Mouse (Mus musculus): ENCODE measurements around the gene Tmprss9.

The Tmprss9 gene

GRCm38 (mm10) chr10:80917779-80918434 is 46.3 kb downstream of the Tmprss9 start, which contains the start of gene Lmnb2:
Gene Lmnb2, minus strand, starts transcription at chr10:80918245.
- DNase-seq: peak; percentile 85

- no peak for DNase-seq
These were observed 50.3 kb downstream of the Tmprss9 start for GRCm38 (mm10) chr10:80921923-80922322.

- no peak for DNase-seq
These were observed 53.8 kb downstream of the Tmprss9 start for GRCm38 (mm10) chr10:80925472-80925871.

GRCm38 (mm10) chr10:80928586-80929298 is 57.1 kb downstream of the Tmprss9 start:
- peak; percentile 90 for DNase-seq

- DNase-seq: peak; percentile 98
These were observed 57.9 kb downstream of the Tmprss9 start, which contains the start of gene Gadd45b for GRCm38 (mm10) chr10:80929299-80930226. Gene Gadd45b, plus strand, starts transcription at chr10:80930073.

- DNase-seq: peak; percentile 62
These were observed 58.9 kb downstream of the Tmprss9 start for GRCm38 (mm10) chr10:80930361-80931152.

- DNase-seq: no peak
These were observed 59.6 kb downstream of the Tmprss9 start for GRCm38 (mm10) chr10:80931153-80931671.

- no peak for DNase-seq
These were observed 60.0 kb downstream of the Tmprss9 start for GRCm38 (mm10) chr10:80931695-80932094.

- DNase-seq: no peak
These were observed 60.6 kb downstream of the Tmprss9 start for GRCm38 (mm10) chr10:80932206-80932605.

GRCm38 (mm10) chr10:80932700-80933420 is 61.2 kb downstream of the Tmprss9 start:
- no peak for DNase-seq

GRCm38 (mm10) chr10:80933421-80933979 is 61.9 kb downstream of the Tmprss9 start:
- DNase-seq: no peak

GRCm38 (mm10) chr10:80934136-80934985 is 62.7 kb downstream of the Tmprss9 start:
- DNase-seq: no peak

GRCm38 (mm10) chr10:80935241-80935640 is 63.6 kb downstream of the Tmprss9 start:
- no peak for DNase-seq

GRCm38 (mm10) chr10:80935698-80936097 is 64.0 kb downstream of the Tmprss9 start:
- no peak for DNase-seq

GRCm38 (mm10) chr10:80936135-80936809 is 64.6 kb downstream of the Tmprss9 start:
- peak; percentile 46 for DNase-seq

GRCm38 (mm10) chr10:80936810-80937164 is 65.1 kb downstream of the Tmprss9 start:
- no peak for DNase-seq

GRCm38 (mm10) chr10:80937646-80938045 is 66.0 kb downstream of the Tmprss9 start:
- DNase-seq: no peak

GRCm38 (mm10) chr10:80938831-80939550 is 67.3 kb downstream of the Tmprss9 start:
- no peak for DNase-seq

- peak; percentile 75 for DNase-seq
These were observed 68.0 kb downstream of the Tmprss9 start for GRCm38 (mm10) chr10:80939671-80940070.
